Mouse (Mus musculus) heart, adult 8-10 months (tissue): ENCODE data around the gene Omp. TPM values are rescaled to one million over a fixed set of nuclear protein-coding genes. Genes with fewer than 3 reads are reported as not detected.
A peak's percentile ranks its signal among the peaks of the same experiment; 100 is the strongest.

ENCODE experiments used
- DNase-seq: peaks from one replicate; pipeline ENCODE4 v3.0.0; 2022; ENCODE audit warnings: low spot score
- total RNA-seq, 4 experiments: library from RNA; stranded (reverse); gene quantifications; 2 replicates each; pipeline ENCODE4 v1.2.4; 2022

Omp gene
- total RNA-seq, 4 experiments from 2014 or later: 0.16 to 0.24 (median 0.20) TPM; not detected in 1

- no peak for DNase-seq
Observed at GRCm38 (mm10) chr7:98142247-98142646, 3.1 kb downstream of the Omp start.

- DNase-seq: no peak
Observed at GRCm38 (mm10) chr7:98141206-98141605, 4.1 kb downstream of the Omp start.

- DNase-seq: no peak
Observed at GRCm38 (mm10) chr7:98140597-98140996, 4.7 kb downstream of the Omp start.

- DNase-seq: no peak
Observed at GRCm38 (mm10) chr7:98139216-98139615, 6.1 kb downstream of the Omp start.

- no peak for DNase-seq
Observed at GRCm38 (mm10) chr7:98137995-98138394, 7.3 kb downstream of the Omp start.

- DNase-seq: no peak
Observed at GRCm38 (mm10) chr7:98137583-98137982, 7.7 kb downstream of the Omp start.

DNA sequence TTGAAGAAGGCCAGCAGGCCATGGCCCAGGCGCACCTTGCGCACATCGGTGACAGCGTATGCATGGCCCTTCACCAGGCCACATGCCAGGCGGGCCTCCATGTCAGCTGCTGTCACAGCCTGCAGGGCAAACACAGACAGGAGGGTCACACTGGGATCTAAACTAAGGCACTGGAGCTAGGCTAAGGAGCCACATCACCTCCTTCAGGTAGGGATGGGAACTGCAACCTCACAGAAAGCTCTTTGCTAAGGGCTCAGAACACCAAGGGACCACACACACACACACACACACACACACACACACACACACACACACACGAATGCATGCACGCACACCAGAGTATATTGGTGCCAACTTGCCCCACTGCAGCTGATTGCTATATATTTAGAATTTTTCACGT lies 13.6 kb downstream of the Omp start:
- no peak for DNase-seq

GRCm38 (mm10) chr7:98125473-98125872 lies 19.8 kb downstream of the Omp start:
- DNase-seq: no peak

GRCm38 (mm10) chr7:98124701-98125100 lies 20.6 kb downstream of the Omp start:
- DNase-seq: no peak

DNA sequence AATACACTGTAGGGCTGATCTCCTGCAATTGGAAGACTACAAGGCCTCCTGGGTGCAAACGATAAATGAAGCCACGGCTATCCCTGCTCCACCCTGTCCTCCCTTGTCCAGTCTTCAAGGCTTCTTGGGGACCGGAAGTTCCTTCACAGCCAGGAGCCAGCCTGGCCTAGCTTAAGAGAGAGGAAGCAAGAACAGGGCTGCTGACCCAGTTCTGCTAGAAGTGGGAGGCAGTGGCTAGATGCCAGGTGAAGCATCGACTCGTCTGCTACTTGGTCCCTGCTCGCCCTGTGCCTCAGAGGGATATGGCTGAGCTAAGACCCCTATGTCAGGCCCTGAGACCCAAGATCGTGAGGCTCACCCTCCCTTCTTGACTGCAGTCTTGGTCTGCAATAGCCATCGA lies 23.6 kb downstream of the Omp start:
- no peak for DNase-seq

GRCm38 (mm10) chr7:98121241-98121640 lies 24.1 kb downstream of the Omp start:
- DNase-seq: no peak

DNA sequence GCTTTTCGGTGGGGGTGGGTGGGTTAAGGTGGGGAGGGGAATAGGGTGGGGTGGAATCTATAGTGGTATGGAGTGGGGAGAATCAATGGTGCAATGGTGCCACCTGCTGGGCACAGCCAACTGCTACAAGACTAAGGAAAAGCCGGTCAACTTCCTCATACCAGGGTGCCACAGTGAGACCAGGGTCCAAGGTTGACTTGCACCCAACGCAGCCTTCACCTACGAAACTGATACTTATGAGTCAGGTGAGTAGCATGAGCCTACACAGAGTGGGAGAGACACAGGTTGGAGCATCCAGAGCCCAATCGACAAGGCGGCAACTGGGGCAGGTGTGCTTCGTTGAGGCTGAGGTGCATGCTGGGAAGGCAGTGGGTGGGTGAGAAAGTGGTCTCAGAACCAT lies 25.0 kb downstream of the Omp start:
- peak; percentile 55 for DNase-seq

GRCm38 (mm10) chr7:98119961-98120232 lies 25.4 kb downstream of the Omp start:
- no peak for DNase-seq

GRCm38 (mm10) chr7:98119179-98119960 lies 25.9 kb downstream of the Omp start, which contains the start of gene Myo7a:
Gene Myo7a, minus strand, starts transcription at chr7:98119524.
- no peak for DNase-seq

DNA sequence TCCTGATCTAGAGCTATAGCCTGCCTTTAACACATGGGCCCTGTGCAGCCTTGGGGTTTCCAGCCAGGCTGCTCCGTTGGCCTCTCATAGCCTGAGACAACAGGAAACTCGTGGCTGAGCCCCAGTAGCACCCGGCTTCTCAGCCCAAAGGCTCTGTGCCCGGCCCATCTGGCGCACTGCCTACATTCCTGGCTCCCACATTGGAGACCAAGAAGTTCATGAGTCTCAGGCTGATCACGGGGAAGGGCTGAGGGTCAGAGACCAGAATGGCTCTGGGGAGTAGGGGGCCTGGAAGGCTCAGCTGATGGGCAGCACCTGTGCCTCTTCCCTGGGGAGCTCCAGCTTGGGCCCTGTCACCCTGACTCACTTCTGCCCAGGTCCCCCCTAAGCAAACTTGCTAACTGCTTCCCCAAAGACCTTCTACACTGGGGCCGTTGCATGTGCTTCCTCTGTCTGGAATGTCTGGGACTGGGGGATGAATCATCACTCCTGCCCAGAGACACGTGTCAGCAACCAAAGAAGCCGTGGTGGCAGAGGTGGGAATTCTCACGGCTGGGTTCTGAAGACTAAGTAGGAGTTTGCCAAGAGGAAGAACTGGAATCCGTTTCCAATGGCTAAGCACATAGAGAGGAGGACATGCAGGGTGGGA lies 28.2 kb downstream of the Omp start:
- DNase-seq: peak; percentile 60

DNA sequence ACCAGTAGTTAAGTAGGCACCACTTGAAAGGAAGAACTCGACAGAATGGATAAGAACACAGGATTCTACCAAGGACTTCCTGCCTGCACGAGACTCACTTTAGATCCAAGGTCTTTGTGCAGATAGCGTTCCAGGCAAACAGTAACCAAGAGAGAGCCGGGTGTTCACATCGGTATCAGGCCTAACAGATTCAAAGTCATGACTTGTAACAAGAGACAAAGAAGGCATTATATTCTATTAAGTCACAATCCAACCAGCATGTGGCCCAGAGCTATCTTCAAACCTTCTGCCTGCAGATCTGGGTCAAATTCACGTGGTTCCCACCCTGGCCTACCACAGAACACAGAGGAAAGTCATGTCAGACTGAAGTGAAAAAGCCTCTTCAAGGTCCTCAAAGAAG lies 30.6 kb downstream of the Omp start:
- DNase-seq: no peak

DNA sequence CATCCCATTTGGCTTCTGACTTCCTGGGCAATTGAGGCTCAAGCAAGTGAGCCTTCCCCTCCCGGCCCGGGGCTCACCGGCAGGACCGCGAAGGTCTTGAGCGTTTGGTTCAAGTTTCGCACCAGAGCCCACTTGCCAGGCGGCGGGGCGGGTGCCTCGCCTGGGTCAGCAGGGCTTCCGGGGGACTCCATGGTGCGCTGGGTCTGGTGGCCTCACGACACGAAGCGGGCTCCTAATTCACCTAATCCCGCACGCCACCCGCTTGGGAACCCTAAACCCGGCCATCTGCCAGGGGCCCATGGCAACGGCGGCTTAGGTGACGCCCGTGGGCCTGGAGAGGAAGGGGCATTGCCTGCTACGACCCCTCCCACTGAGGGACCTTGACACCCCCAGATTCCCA lies 34.1 kb downstream of the Omp start:
- DNase-seq: no peak

DNA sequence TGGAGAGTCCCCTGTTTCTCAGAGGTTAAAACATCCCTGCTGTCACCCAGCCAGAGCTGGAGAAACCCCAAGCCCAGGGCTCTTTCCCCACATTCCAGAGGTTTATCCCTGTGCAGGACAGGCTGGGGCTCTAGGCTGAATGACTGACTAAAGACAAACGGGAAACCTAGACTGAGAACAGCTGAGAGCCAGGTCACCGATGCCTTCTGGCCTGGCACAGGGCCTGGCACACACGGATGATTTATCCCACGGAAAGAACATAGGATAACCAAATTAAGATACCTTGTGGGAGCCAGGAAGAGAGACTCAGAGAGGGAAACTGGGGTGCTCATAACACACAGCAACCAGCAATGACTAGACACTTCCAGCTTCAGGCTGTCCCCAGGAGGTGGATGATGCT lies 35.5 kb downstream of the Omp start:
- DNase-seq: no peak

GRCm38 (mm10) chr7:98108636-98109430 lies 36.5 kb downstream of the Omp start:
- DNase-seq: no peak

DNA sequence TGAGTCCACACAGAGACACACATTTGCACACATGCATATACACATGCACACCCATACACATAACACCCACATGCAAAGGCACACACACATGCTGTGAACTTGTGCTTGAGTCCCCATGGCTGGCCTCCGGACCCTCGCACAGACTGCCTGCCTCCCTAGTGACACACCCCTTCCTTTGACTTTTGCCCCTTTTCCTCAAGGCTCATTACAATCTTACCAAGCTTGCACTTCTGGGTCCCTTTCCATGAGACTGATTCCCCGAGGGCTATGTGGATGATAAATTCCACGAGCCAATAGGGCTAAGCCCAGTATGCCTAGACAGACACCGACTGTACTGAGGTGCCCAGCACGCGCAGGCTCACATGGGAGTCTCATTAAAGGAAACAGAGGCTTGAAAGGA lies 39.0 kb downstream of the Omp start:
- no peak for DNase-seq

DNA sequence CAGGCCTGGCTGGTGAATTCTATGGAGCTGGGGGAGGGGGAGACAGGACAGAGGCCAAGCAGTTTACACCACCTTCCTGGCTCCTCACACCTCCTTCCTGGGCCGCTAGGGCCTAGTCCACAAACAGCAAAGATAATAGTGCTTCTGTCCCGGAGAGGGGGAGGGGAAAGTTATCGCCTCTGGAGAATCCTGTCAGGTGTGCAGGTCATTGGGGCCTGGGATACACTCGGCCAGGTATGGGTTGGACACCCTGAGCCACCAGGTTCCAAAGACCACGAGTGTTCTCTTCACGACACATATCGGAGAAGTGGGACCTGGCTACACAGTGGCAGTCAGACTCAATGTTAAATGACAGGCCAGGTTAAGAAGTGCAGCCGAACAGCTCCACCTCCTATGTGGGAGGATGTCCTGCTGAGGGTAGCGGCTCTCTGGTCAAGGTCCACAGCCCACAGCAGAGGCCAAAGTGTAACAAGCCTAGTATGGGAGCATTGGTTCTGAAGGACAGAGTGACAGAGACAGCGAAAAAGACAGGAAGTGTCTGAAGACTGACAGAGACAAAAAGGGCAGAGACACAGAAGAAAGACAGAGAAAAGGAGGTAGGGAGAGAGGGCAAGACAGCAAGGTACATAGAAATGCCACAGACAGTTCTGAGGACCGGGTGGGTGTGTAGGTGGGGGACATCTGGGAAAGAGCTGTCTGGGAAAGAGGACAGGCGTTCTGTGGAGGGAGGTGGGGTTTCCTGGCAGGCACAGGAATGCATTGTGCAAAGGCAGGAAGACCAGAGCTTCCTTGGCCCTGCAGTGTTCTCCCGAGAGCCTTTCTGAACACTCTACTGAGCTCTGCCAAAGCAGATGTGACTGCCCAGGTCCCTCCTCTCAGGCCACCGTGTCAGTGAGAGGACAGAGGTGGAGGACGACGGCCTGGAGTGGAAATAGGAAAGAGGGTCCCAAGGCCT lies 40.5 kb downstream of the Omp start:
- DNase-seq: no peak

GRCm38 (mm10) chr7:98103942-98104292 lies 41.4 kb downstream of the Omp start:
- no peak for DNase-seq
